Mouse (Mus musculus): ENCODE measurements around the gene Tlk2. TPM values are rescaled to one million over a fixed set of nuclear protein-coding genes. Genes with fewer than 3 reads are reported as not detected.

Tlk2 gene
- polyA plus RNA-seq, 1 experiment from 2014 or later: 27.8 TPM

DNA sequence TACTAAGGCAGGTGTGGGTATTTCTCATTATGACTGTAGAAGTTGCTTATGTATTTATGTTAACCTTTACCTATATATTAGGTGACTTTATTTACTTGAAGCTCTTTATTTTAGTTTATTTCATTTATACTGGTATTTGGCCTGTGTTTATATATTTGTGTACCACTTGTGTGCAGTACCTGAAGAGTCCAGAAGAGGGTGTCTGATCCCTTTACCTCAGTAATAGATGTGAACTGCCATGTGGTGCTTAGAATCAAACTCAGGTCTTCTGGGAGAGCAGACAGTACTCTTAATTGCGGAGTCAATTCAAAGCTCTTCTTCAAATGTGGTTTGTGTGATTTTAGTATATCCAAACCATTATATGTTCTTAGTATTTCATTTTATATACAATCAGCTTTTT is 35.6 kb downstream of the Tlk2 start:
- no peak overlapping the region for H3K4me3 ChIP-seq (ENCODE audit: low read depth, low read length)
- 95% methylated on average over 1 of the region's 1 CpGs for WGBS
- no peaks in the 10 kb centered on the region for H3K4me1 ChIP-seq (ENCODE audit: control insufficient read depth, insufficient read depth, low read length)
- no peak overlapping the region for H3K9ac ChIP-seq (replicated peaks; ENCODE audit: low read depth, low read length)
- H3K9me3 ChIP-seq (ENCODE audit: control insufficient read depth, low read length): no peaks in the 10 kb centered on the region
- no peaks in the 10 kb centered on the region for H3K27me3 ChIP-seq (ENCODE audit: control insufficient read depth, insufficient read depth, low read length)
- H3K4me2 ChIP-seq (ENCODE audit: low read depth, low read length): no peak overlapping the region
- 0 out of 2 replicates have a peak, but pooled peaks cover 3% of the 10 kb centered on the region for H3K36me3 ChIP-seq (ENCODE audit: control insufficient read depth, insufficient read depth, low read length)
- ATAC-seq (ENCODE audit: low read depth): no peak
- no peak overlapping the region for H3K27ac ChIP-seq (ENCODE audit: low read depth, low read length)

DNA sequence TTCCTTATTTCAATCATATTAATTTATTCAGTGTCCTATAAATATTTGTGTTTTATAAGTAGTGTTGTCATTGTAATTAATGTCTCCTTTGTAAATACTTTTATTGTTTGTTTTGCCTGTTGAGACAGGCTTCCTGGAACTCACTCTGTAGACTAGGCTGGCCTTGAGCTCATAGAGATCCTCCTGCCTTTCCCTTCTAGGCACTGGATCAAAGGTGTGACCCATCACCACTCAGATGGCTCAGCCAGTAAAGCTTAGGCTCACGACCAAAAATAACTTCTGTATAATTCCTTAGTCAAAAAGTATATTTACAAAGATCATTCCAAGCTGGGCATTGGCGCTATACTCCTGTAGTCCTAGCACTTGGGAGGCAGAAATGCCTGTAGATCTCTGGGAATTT is 39.2 kb downstream of the Tlk2 start:
- Histone ChIP-seq H3K27ac (ENCODE audit: low read depth, low read length) (no peak overlapping the region), H3K4me3 (ENCODE audit: low read depth, low read length) (no peak overlapping the region), H3K4me2 (ENCODE audit: low read depth, low read length) (no peak overlapping the region), H3K9me3 (ENCODE audit: control insufficient read depth, low read length) (no peaks in the 10 kb centered on the region), H3K4me1 (ENCODE audit: control insufficient read depth, insufficient read depth, low read length) (no peaks in the 10 kb centered on the region), H3K36me3 (ENCODE audit: control insufficient read depth, insufficient read depth, low read length) (peaks cover 5% of the 10 kb centered on the region; the same call in 1 of the 2 replicates), H3K27me3 (ENCODE audit: control insufficient read depth, insufficient read depth, low read length) (no peaks in the 10 kb centered on the region), H3K9ac (replicated peaks; ENCODE audit: low read depth, low read length) (no peak overlapping the region)
- ATAC-seq (ENCODE audit: low read depth): no peak
- WGBS: 92% methylated on average over 2 of the region's 2 CpGs

GRCm38 (mm10) chr11:105234501-105234900 is 55.9 kb downstream of the Tlk2 start:
- WGBS: 91% methylated on average over 2 of the region's 2 CpGs
- no peak for ATAC-seq (ENCODE audit: low read depth)
- no peaks in the 10 kb centered on the region for H3K4me1 ChIP-seq (ENCODE audit: control insufficient read depth, insufficient read depth, low read length)

GRCm38 (mm10) chr11:105240991-105241390 is 62.4 kb downstream of the Tlk2 start:
- Histone ChIP-seq H3K36me3 (ENCODE audit: control insufficient read depth, insufficient read depth, low read length) (peaks cover 3% of the 10 kb centered on the region; the same call in 1 of the 2 replicates), H3K27me3 (ENCODE audit: control insufficient read depth, insufficient read depth, low read length) (no peaks in the 10 kb centered on the region), H3K4me1 (ENCODE audit: control insufficient read depth, insufficient read depth, low read length) (no peaks in the 10 kb centered on the region), H3K4me2 (ENCODE audit: low read depth, low read length) (no peak overlapping the region), H3K4me3 (ENCODE audit: low read depth, low read length) (no peak overlapping the region), H3K27ac (ENCODE audit: low read depth, low read length) (no peak overlapping the region), H3K9ac (replicated peaks; ENCODE audit: low read depth, low read length) (no peak overlapping the region), H3K9me3 (ENCODE audit: control insufficient read depth, low read length) (no peaks in the 10 kb centered on the region)
- ATAC-seq (ENCODE audit: low read depth): no peak

More at GRCm38 (mm10) chr11:105234501-105234900, 55.9 kb downstream of the Tlk2 start:
- H3K27me3 ChIP-seq (ENCODE audit: control insufficient read depth, insufficient read depth, low read length): no peaks in the 10 kb centered on the region
- no peaks in the 10 kb centered on the region for H3K9me3 ChIP-seq (ENCODE audit: control insufficient read depth, low read length)
- no peak overlapping the region for H3K4me2 ChIP-seq (ENCODE audit: low read depth, low read length)
- no peak overlapping the region for H3K9ac ChIP-seq (replicated peaks; ENCODE audit: low read depth, low read length)
- no peak overlapping the region for H3K4me3 ChIP-seq (ENCODE audit: low read depth, low read length)
- H3K27ac ChIP-seq (ENCODE audit: low read depth, low read length): no peak overlapping the region
- H3K36me3 ChIP-seq (ENCODE audit: control insufficient read depth, insufficient read depth, low read length): no peaks in the 10 kb centered on the region

- Histone ChIP-seq H3K4me1 (ENCODE audit: control insufficient read depth, insufficient read depth, low read length) (no peaks in the 10 kb centered on the region), H3K9me3 (ENCODE audit: control insufficient read depth, low read length) (no peaks in the 10 kb centered on the region), H3K4me3 (ENCODE audit: low read depth, low read length) (no peak overlapping the region), H3K36me3 (ENCODE audit: control insufficient read depth, insufficient read depth, low read length) (peaks cover 32% of the 10 kb centered on the region), H3K9ac (replicated peaks; ENCODE audit: low read depth, low read length) (no peak overlapping the region), H3K4me2 (ENCODE audit: low read depth, low read length) (no peak overlapping the region), H3K27me3 (ENCODE audit: control insufficient read depth, insufficient read depth, low read length) (no peaks in the 10 kb centered on the region), H3K27ac (ENCODE audit: low read depth, low read length) (no peak overlapping the region)
- WGBS: 95% methylated on average over 1 of the region's 1 CpGs
- ATAC-seq (ENCODE audit: low read depth): no peak
Measured at GRCm38 (mm10) chr11:105246369-105246768, 67.8 kb downstream of the Tlk2 start.

GRCm38 (mm10) chr11:105246785-105247184 is 68.2 kb downstream of the Tlk2 start:
- Histone ChIP-seq H3K4me2 (ENCODE audit: low read depth, low read length) (no peak overlapping the region), H3K36me3 (ENCODE audit: control insufficient read depth, insufficient read depth, low read length) (peaks cover 32% of the 10 kb centered on the region), H3K27ac (ENCODE audit: low read depth, low read length) (no peak overlapping the region), H3K9me3 (ENCODE audit: control insufficient read depth, low read length) (no peaks in the 10 kb centered on the region), H3K4me3 (ENCODE audit: low read depth, low read length) (no peak overlapping the region), H3K9ac (replicated peaks; ENCODE audit: low read depth, low read length) (no peak overlapping the region), H3K27me3 (ENCODE audit: control insufficient read depth, insufficient read depth, low read length) (no peaks in the 10 kb centered on the region), H3K4me1 (ENCODE audit: control insufficient read depth, insufficient read depth, low read length) (no peaks in the 10 kb centered on the region)
- ATAC-seq (ENCODE audit: low read depth): no peak
- 91% methylated on average over 6 of the region's 6 CpGs for WGBS

- Histone ChIP-seq H3K4me2 (ENCODE audit: low read depth, low read length) (no peak overlapping the region), H3K27ac (ENCODE audit: low read depth, low read length) (no peak overlapping the region), H3K27me3 (ENCODE audit: control insufficient read depth, insufficient read depth, low read length) (no peaks in the 10 kb centered on the region), H3K4me1 (ENCODE audit: control insufficient read depth, insufficient read depth, low read length) (no peaks in the 10 kb centered on the region), H3K4me3 (ENCODE audit: low read depth, low read length) (no peak overlapping the region), H3K9ac (replicated peaks; ENCODE audit: low read depth, low read length) (no peak overlapping the region), H3K36me3 (ENCODE audit: control insufficient read depth, insufficient read depth, low read length) (peaks cover 32% of the 10 kb centered on the region), H3K9me3 (ENCODE audit: control insufficient read depth, low read length) (no peaks in the 10 kb centered on the region)
- WGBS: 98% methylated on average over 5 of the region's 5 CpGs
- no peak for ATAC-seq (ENCODE audit: low read depth)
Measured at GRCm38 (mm10) chr11:105247321-105247720, 68.7 kb downstream of the Tlk2 start.

GRCm38 (mm10) chr11:105259733-105260132 is 81.1 kb downstream of the Tlk2 start:
- H3K27me3 ChIP-seq (ENCODE audit: control insufficient read depth, insufficient read depth, low read length): no peaks in the 10 kb centered on the region
- WGBS: 77% methylated on average over 3 of the region's 3 CpGs
- no peak overlapping the region for H3K4me3 ChIP-seq (ENCODE audit: low read depth, low read length)
- 0 out of 2 replicates have a peak, but pooled peaks cover 3% of the 10 kb centered on the region for H3K4me1 ChIP-seq (ENCODE audit: control insufficient read depth, insufficient read depth, low read length)
- no peak overlapping the region for H3K27ac ChIP-seq (ENCODE audit: low read depth, low read length)
- peaks cover 15% of the 10 kb centered on the region; the same call in 1 of the 2 replicates for H3K36me3 ChIP-seq (ENCODE audit: control insufficient read depth, insufficient read depth, low read length)
- H3K9me3 ChIP-seq (ENCODE audit: control insufficient read depth, low read length): no peaks in the 10 kb centered on the region
- H3K9ac ChIP-seq (replicated peaks; ENCODE audit: low read depth, low read length): no peak overlapping the region
- no peak for ATAC-seq (ENCODE audit: low read depth)
- H3K4me2 ChIP-seq (ENCODE audit: low read depth, low read length): no peak overlapping the region

DNA sequence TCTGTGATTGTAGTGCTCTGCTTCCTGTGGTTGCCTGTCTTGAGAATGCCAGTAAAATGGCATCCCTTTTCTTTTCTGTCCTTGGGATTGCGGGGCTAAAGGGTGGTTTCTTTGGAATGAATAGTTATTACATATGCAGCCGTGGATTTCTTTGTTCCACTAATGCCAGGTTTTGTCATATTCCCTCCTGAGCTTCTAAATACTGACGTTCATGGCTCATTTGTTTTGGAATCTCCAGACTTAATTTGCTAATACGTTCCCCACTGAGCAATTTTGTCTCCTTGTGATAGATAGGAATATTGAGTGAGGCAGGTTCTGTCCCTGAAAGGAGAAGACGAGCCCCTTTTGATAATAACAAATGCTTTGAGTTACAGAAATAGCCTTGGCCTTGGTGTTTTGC is 82.5 kb downstream of the Tlk2 start:
- Histone ChIP-seq H3K4me2 (ENCODE audit: low read depth, low read length) (no peak overlapping the region), H3K9ac (replicated peaks; ENCODE audit: low read depth, low read length) (no peak overlapping the region), H3K27ac (ENCODE audit: low read depth, low read length) (peak overlapping the region; percentile 55; the same call in 1 of the 2 replicates), H3K4me3 (ENCODE audit: low read depth, low read length) (no peak overlapping the region), H3K27me3 (ENCODE audit: control insufficient read depth, insufficient read depth, low read length) (no peaks in the 10 kb centered on the region), H3K4me1 (ENCODE audit: control insufficient read depth, insufficient read depth, low read length) (0 out of 2 replicates have a peak, but pooled peaks cover 3% of the 10 kb centered on the region), H3K9me3 (ENCODE audit: control insufficient read depth, low read length) (no peaks in the 10 kb centered on the region), H3K36me3 (ENCODE audit: control insufficient read depth, insufficient read depth, low read length) (peaks cover 9% of the 10 kb centered on the region; the same call in 1 of the 2 replicates)
- ATAC-seq (ENCODE audit: low read depth): no peak
- 41% methylated on average over 5 of the region's 5 CpGs for WGBS

Data from neural tube, embryonic 14.5 days (tissue).